In the genomic region with DNA sequence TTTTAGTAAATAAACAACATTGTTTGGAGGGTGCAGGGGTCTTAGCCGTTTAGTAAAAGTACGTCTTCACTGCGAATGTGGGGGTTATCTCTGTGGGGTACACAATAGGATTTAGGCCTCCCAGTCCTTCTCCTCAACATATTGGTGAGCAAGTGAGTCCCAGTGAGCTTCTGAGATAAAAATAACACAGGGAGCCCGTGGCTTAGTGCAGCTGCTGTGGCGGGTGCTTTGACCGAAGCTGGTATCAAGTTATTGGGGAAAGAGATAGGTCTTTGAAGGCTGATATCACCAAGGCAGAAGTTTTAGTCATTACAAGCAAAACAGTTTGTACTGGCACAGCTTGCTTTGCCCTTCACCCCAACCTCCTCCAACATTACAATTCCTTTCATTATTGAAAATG, we compare ENCODE assay signal across 10 mouse cellular contexts. TPM values are rescaled to one million over a fixed set of nuclear protein-coding genes. Genes with fewer than 3 reads are reported as not detected.
DNase-seq lines count a peak whose midpoint lies in the region; ATAC-seq lines count a peak whose summit lies in the region.
"Had no signal": no experiment of that assay in that cellular context is flagged by ENCODE, and none has a peak within 500 bp of the region (broad histone marks: within the 10 kb centered on the region; RNA-seq: fewer than 3 reads in every experiment).

No protein-coding gene starts in this region.

- H3K36me3 ChIP-seq in limb, embryonic 12.5 days = no peaks in the 10 kb centered on the region
- H3K36me3 ChIP-seq in limb, embryonic 10.5 days = no peaks in the 10 kb centered on the region
- H3K36me3 ChIP-seq in heart, embryonic 14.5 days (ENCODE audit: control insufficient read depth, insufficient read depth, low read length) = no peaks in the 10 kb centered on the region

- DNase-seq in gastrocnemius, adult 18-20 months (ENCODE audit: low spot score) = peak; percentile 43
- DNase-seq in gastrocnemius, postnatal 4 days (ENCODE audit: low spot score in 2 of 2) = no peak
- no peak for DNase-seq in limb, embryonic 10.5 days (ENCODE audit: low spot score)
- DNase-seq in right cerebral cortex, adult 2 months (ENCODE audit: low spot score in 2 of 2) = no peak
- DNase-seq in left cerebral cortex, postnatal 25 days (ENCODE audit: low spot score in 2 of 2) = no peak

- H3K9me3 ChIP-seq in limb, embryonic 12.5 days = no peaks in the 10 kb centered on the region
- H3K9me3 ChIP-seq in limb, embryonic 10.5 days (replicated peaks) = no peaks in the 10 kb centered on the region
- H3K9me3 ChIP-seq in heart, embryonic 14.5 days (ENCODE audit: control insufficient read depth, low read length) = no peaks in the 10 kb centered on the region

- WGBS in limb, embryonic 12.5 days = 47% methylated on average over 6 of the region's 6 CpGs
- 49% methylated on average over 6 of the region's 6 CpGs for WGBS in limb, embryonic 10.5 days
- WGBS in heart, embryonic 14.5 days = 10% methylated on average over 6 of the region's 6 CpGs

- no peak overlapping the region for H3K9ac ChIP-seq in limb, embryonic 12.5 days (replicated peaks)
- peak overlapping the region; percentile 61 for H3K9ac ChIP-seq in heart, embryonic 14.5 days (ENCODE audit: low read length)

- H3K27ac ChIP-seq in limb, embryonic 12.5 days = peak overlapping the region; percentile 29; the same call in 1 of the 2 replicates
- H3K27ac ChIP-seq in limb, embryonic 10.5 days = no peak overlapping the region
- H3K27ac ChIP-seq in heart, embryonic 14.5 days (replicated peaks in 1 of 2; ENCODE audit: control insufficient read depth in 1 of 2, insufficient read depth in 1 of 2, low read depth in 2 of 2, low read length in 2 of 2) = no peak overlapping the region

- ATAC-seq in limb, embryonic 12.5 days (ENCODE audit: insufficient number of reproducible peaks, insufficient read depth, low FRiP score, low TSS enrichment, low read depth) = no peak
- no peak for ATAC-seq in heart, embryonic 14.5 days (ENCODE audit: insufficient number of reproducible peaks, insufficient read depth, low FRiP score, low read depth)
- peak; percentile 62 for ATAC-seq in megakaryocyte progenitor cell, adult 5-6 weeks (replicated peaks; ENCODE audit: poor library complexity)

- H3K27me3 ChIP-seq in limb, embryonic 12.5 days = no peaks in the 10 kb centered on the region
- H3K27me3 ChIP-seq in limb, embryonic 10.5 days (ENCODE audit: low read depth, poor library complexity, severe bottlenecking) = no peaks in the 10 kb centered on the region
- no peaks in the 10 kb centered on the region for H3K27me3 ChIP-seq in heart, embryonic 14.5 days (ENCODE audit: control insufficient read depth, insufficient read depth, low read length)

- H3K4me1 ChIP-seq in limb, embryonic 12.5 days (replicated peaks) = no peaks in the 10 kb centered on the region
- H3K4me1 ChIP-seq in limb, embryonic 10.5 days = no peaks in the 10 kb centered on the region
- H3K4me1 ChIP-seq in heart, embryonic 14.5 days (ENCODE audit: control insufficient read depth in 2 of 2, insufficient read depth in 2 of 2, low read length in 2 of 2) = peaks cover 2 to 11% of the 10 kb centered on the region in 2 experiments

- no peak overlapping the region for H3K4me2 ChIP-seq in limb, embryonic 12.5 days
- H3K4me2 ChIP-seq in heart, embryonic 14.5 days (ENCODE audit: low read length) = peak overlapping the region; percentile 49
- H3K4me2 ChIP-seq: midbrain, embryonic 11.5 days had no signal

- H3K4me3 ChIP-seq in limb, embryonic 12.5 days (replicated peaks) = no peak overlapping the region
- no peak overlapping the region for H3K4me3 ChIP-seq in limb, embryonic 10.5 days
- H3K4me3 ChIP-seq in heart, embryonic 14.5 days (ENCODE audit: control insufficient read depth in 1 of 2, insufficient read depth in 1 of 2, low read depth in 1 of 2, low read length in 2 of 2) = no peak overlapping the region
- H3K4me3 ChIP-seq: erythroblast, embryonic 14.5 days had no signal

- intact Hi-C loops in left cerebral cortex, postnatal 25 days (cut with DNase I) = loop anchor here (1.0 to 10.0 kb wide), 2 partner anchors 71 to 109 kb away; no protein-coding TSS in a partner anchor

RNA-seq across cellular contexts. Expression of gene Plau, which starts 37.5 kb away (rescaled TPM):
- 10 to 100 TPM; 13.6 to 29.2 TPM for total RNA-seq in gastrocnemius, adult 18-20 months (2021)
- total RNA-seq in gastrocnemius, postnatal 4 days (2021) = 10 to 100 TPM; 25.8 to 28.2 TPM
- polyA plus RNA-seq in limb, embryonic 12.5 days (2016; fragmentation: Nextera tagmentation; extraction: Ambion mirVana) = 0.64 and 0.68 TPM in 2 replicates
- 0.54 and 0.55 TPM in 2 replicates for polyA plus RNA-seq in limb, embryonic 10.5 days (2016; fragmentation: Nextera tagmentation; extraction: Ambion mirVana)
- 1.5 and 1.7 TPM in 2 replicates for polyA plus RNA-seq in heart, embryonic 14.5 days (2014; fragmentation: Nextera tagmentation; extraction: Ambion mirVana)
- total RNA-seq in megakaryocyte progenitor cell, adult 5-6 weeks (2015) = 3.4 TPM in 2 replicates
- total RNA-seq in megakaryocyte progenitor cell, adult 5-6 weeks (2017) = 6.9 and 7.6 TPM in 2 replicates
- total RNA-seq in left cerebral cortex, postnatal 25 days (2021) = 1 to 10 TPM; 5.9 to 7.8 TPM
- polyA plus RNA-seq: erythroblast, embryonic 14.5 days had no signal

RNA-seq across cellular contexts. Expression of gene Vcl, which starts 55.3 kb away (rescaled TPM):
- 10 to 100 TPM; 62.3 to 64.9 TPM for total RNA-seq in gastrocnemius, adult 18-20 months (2021)
- 100 to 1,000 TPM; 132 to 140 TPM for total RNA-seq in gastrocnemius, postnatal 4 days (2021)
- 51.1 and 55.4 TPM in 2 replicates for polyA plus RNA-seq in limb, embryonic 12.5 days (2016; fragmentation: Nextera tagmentation; extraction: Ambion mirVana)
- 38.2 and 42.4 TPM in 2 replicates for polyA plus RNA-seq in limb, embryonic 10.5 days (2016; fragmentation: Nextera tagmentation; extraction: Ambion mirVana)
- 100.0 and 113 TPM in 2 replicates for polyA plus RNA-seq in heart, embryonic 14.5 days (2014; fragmentation: Nextera tagmentation; extraction: Ambion mirVana)
- total RNA-seq in megakaryocyte progenitor cell, adult 5-6 weeks (2015) = 42.9 and 50.6 TPM in 2 replicates
- 30.0 and 32.3 TPM in 2 replicates for total RNA-seq in megakaryocyte progenitor cell, adult 5-6 weeks (2017)
- total RNA-seq in left cerebral cortex, postnatal 25 days (2021) = 10 to 100 TPM; 24.0 to 24.7 TPM
